In the genomic region with DNA sequence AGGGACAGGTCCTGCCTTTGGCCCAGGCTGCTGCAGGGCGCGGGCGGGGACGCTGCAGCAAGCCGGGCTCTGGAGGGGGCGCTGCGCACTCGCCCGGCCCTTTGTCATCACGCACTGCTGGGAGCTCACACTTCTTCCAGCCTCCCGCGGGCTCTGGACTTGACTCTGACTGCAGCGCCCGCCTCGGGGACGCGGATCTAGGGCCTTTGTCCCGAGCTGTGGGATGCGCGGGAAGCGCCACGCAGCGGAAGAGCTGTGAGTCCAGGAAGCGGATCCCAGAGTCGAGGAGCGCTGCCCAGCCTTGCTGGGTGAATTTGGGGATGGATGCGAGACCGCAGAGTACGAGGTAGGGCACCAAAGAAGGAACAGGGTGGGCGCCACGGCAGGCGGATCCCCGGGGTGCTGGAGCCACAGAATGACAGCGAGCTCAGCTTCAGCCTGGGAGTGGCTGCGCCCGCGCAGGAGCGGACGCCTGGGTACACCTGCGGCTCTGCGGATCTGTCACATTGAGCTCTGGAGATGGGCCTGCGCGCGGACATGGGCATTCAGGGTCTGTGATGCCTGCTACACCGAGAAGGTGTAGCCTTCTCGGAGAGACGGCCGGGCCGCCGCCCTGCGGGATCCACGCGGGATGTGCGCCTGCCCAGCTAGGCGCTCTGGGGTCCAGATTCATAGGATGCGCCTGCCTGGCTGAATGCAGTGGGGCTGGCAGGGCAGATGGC, we compare ENCODE assay signal across 8 mouse cellular contexts. TPM values are rescaled to one million over a fixed set of nuclear protein-coding genes. Genes with fewer than 3 reads are reported as not detected.
DNase-seq lines count a peak whose midpoint lies in the region; ATAC-seq and TF ChIP-seq lines count a peak whose summit lies in the region.

Gene Add2 (plus strand): TSS at position 81 of the 722 bp plus-strand sequence.

- no peaks in the 10 kb centered on the region for H3K36me3 ChIP-seq in kidney, embryonic 16.5 days (ENCODE audit: insufficient read depth, low read length)
- no peaks in the 10 kb centered on the region for H3K36me3 ChIP-seq in forebrain, embryonic 15.5 days
- H3K36me3 ChIP-seq in liver, postnatal 0 days (replicated peaks; ENCODE audit: insufficient read depth, low read length), result no peaks in the 10 kb centered on the region
- H3K36me3 ChIP-seq in small intestine, adult 2 months (ENCODE audit: control insufficient read depth, insufficient read depth, low read length), result no peaks in the 10 kb centered on the region

- H3K27me3 ChIP-seq in kidney, embryonic 16.5 days (ENCODE audit: insufficient read depth, low read length), result peaks cover 12% of the 10 kb centered on the region
- no peaks in the 10 kb centered on the region for H3K27me3 ChIP-seq in forebrain, embryonic 15.5 days
- H3K27me3 ChIP-seq in liver, postnatal 0 days (ENCODE audit: insufficient read depth, low read length), result peaks cover 31% of the 10 kb centered on the region
- peaks cover 8% of the 10 kb centered on the region for H3K27me3 ChIP-seq in small intestine, adult 2 months (ENCODE audit: control insufficient read depth, insufficient read depth, low read length)

- no peaks in the 10 kb centered on the region for H3K9me3 ChIP-seq in kidney, embryonic 16.5 days (ENCODE audit: low read length)
- no peaks in the 10 kb centered on the region for H3K9me3 ChIP-seq in forebrain, embryonic 15.5 days
- H3K9me3 ChIP-seq in liver, postnatal 0 days (ENCODE audit: low read length), result no peaks in the 10 kb centered on the region

- peak within 1 kb of the TSS; percentile 43 for H3K4me3 ChIP-seq in kidney, embryonic 16.5 days (ENCODE audit: low read length)
- peak within 1 kb of the TSS; percentile 80 for H3K4me3 ChIP-seq in forebrain, embryonic 15.5 days
- H3K4me3 ChIP-seq in liver, postnatal 0 days (ENCODE audit: low read depth, low read length), result 0 out of 2 replicates have a peak within 1 kb of the TSS, but pooled peaks have one; percentile 21
- H3K4me3 ChIP-seq in small intestine, adult 2 months (ENCODE audit: low read depth, low read length), result peak within 1 kb of the TSS; percentile 8; the same call in 1 of the 2 replicates

- TF ChIP-seq CTCF in liver, postnatal 0 days (IDR thresholded peaks at IDR 0.05; ENCODE audit: low read depth), result peak; percentile 32; the same call in 1 of the 2 replicates
- no peak for TF ChIP-seq CTCF in small intestine, adult 2 months (IDR thresholded peaks at IDR 0.05; ENCODE audit: extremely low read depth, insufficient read length, insufficient replicate concordance, low read depth, low read length)

- ATAC-seq in kidney, embryonic 16.5 days (ENCODE audit: low FRiP score, low TSS enrichment), result peak; percentile 61
- peak; percentile 90 for ATAC-seq in forebrain, embryonic 15.5 days (replicated peaks)
- ATAC-seq in liver, postnatal 0 days, result no peak

- no peaks in the 10 kb centered on the region for H3K4me1 ChIP-seq in kidney, embryonic 16.5 days (ENCODE audit: insufficient read depth, low read length)
- peaks cover 46% of the 10 kb centered on the region for H3K4me1 ChIP-seq in forebrain, embryonic 15.5 days
- no peaks in the 10 kb centered on the region for H3K4me1 ChIP-seq in liver, postnatal 0 days (ENCODE audit: insufficient read depth)
- H3K4me1 ChIP-seq in small intestine, adult 2 months (ENCODE audit: control insufficient read depth, insufficient read depth, insufficient read length, low read length), result no peaks in the 10 kb centered on the region

- WGBS in kidney, embryonic 16.5 days, result under 1% methylated on average over 53 of the region's 56 CpGs
- WGBS in forebrain, embryonic 15.5 days, result under 1% methylated on average over 56 of the region's 56 CpGs
- WGBS in liver, postnatal 0 days (ENCODE audit: insufficient replicate concordance), result 3% methylated on average over 56 of the region's 56 CpGs
- WGBS in small intestine, adult 2 months, result 3% methylated on average over 56 of the region's 56 CpGs

- H3K9ac ChIP-seq in kidney, embryonic 16.5 days (replicated peaks; ENCODE audit: low read length), result peak within 1 kb of the TSS; percentile 47
- H3K9ac ChIP-seq in forebrain, embryonic 15.5 days (replicated peaks), result peak within 1 kb of the TSS; percentile 96
- no peak within 1 kb of the TSS for H3K9ac ChIP-seq in liver, postnatal 0 days (replicated peaks)

- TF ChIP-seq EP300 in liver, postnatal 0 days (IDR thresholded peaks at IDR 0.05; ENCODE audit: low read depth), result no peak

- DNase-seq in kidney, adult 11 months, result no peak
- peak; percentile 73 for DNase-seq in cerebellum, adult 8-10 months
- DNase-seq in kidney, postnatal 14 days, result peak; percentile 19
- DNase-seq in liver, postnatal 0 days, result no peak
- DNase-seq in T-cell, adult 2 months (ENCODE audit: low spot score), result no peak

- H3K4me2 ChIP-seq in kidney, embryonic 16.5 days (replicated peaks; ENCODE audit: low read depth, low read length), result peak within 1 kb of the TSS; percentile 70
- H3K4me2 ChIP-seq in forebrain, embryonic 15.5 days (replicated peaks), result peak within 1 kb of the TSS; percentile 61
- peak within 1 kb of the TSS; percentile 56 for H3K4me2 ChIP-seq in liver, postnatal 0 days (ENCODE audit: low read depth, low read length)

- no peak within 1 kb of the TSS for H3K27ac ChIP-seq in kidney, embryonic 16.5 days (ENCODE audit: low read length)
- H3K27ac ChIP-seq in forebrain, embryonic 15.5 days (replicated peaks), result peak within 1 kb of the TSS; percentile 98
- no peak within 1 kb of the TSS for H3K27ac ChIP-seq in liver, postnatal 0 days (ENCODE audit: low read depth)
- H3K27ac ChIP-seq in small intestine, adult 2 months (ENCODE audit: insufficient read depth, low read depth, low read length), result no peak within 1 kb of the TSS

- no peak for TF ChIP-seq POLR2A in small intestine, adult 2 months (IDR thresholded peaks at IDR 0.05; ENCODE audit: low read depth, low read length)

RNA-seq across cellular contexts. Expression of gene Add2, which starts in this region (rescaled TPM):
- 5.0 and 6.0 TPM in 2 replicates for polyA plus RNA-seq in kidney, embryonic 16.5 days (2015; fragmentation: Nextera tagmentation; extraction: Ambion mirVana)
- polyA plus RNA-seq in forebrain, embryonic 15.5 days (2015; fragmentation: Nextera tagmentation; extraction: Ambion mirVana), result 224 and 230 TPM in 2 replicates
- 22.0 and 28.1 TPM in 2 replicates for polyA plus RNA-seq in liver, postnatal 0 days (2015; fragmentation: Nextera tagmentation; extraction: Ambion mirVana)
- polyA plus RNA-seq in small intestine, adult 2 months (2012; rRNA removed), result 0.30 and 1.5 TPM in 2 replicates

Comparison
In these comparisons a context has a peak if more than half of its experiments do, and no peak if none do; other contexts are left out.
1. DNase-seq: peak in cerebellum, adult 8-10 months (single experiment) and kidney, postnatal 14 days (single experiment); none in kidney, adult 11 months (single experiment), liver, postnatal 0 days (single experiment) and T-cell, adult 2 months (single experiment).
2. H3K4me3 ChIP-seq: peak in every context shown above with its lines; median percentile 80 in forebrain, embryonic 15.5 days; 43 in kidney, embryonic 16.5 days; 21 in liver, postnatal 0 days; 8 in small intestine, adult 2 months.
3. Peak in every context shown above with its lines, with median percentiles within 50 percentile points of each other: H3K4me2 ChIP-seq.